Mouse (Mus musculus) CH12.LX (cell line): ENCODE measurements around the gene Gm17622. TPM values are rescaled to one million over a fixed set of nuclear protein-coding genes. Genes with fewer than 3 reads are reported as not detected.

Experiments used
- DNase-seq: peaks from one replicate; pipeline ENCODE4 v3.0.0-alpha.2; 2013; ENCODE audit errors: extremely low read depth
- H3K27ac ChIP-seq: 2 replicates; pipeline ENCODE4 v1.5.1; 2012; ENCODE audit warnings: low read depth, mild to moderate bottlenecking, control low read depth, moderate library complexity; ENCODE audit not compliant: insufficient read depth
- H3K27me3 ChIP-seq: replicated peaks from 2 replicates; pipeline ENCODE3; 2012; ENCODE audit warnings: inconsistent platforms
- H3K36me3 ChIP-seq, 2 experiments: replicated peaks in 1 of 2; 2 replicates each; pipeline versions ENCODE3 to v1.6.1; 2012; ENCODE audit warnings: inconsistent platforms in 1 of 2, low read length in 1 of 2, mild to moderate bottlenecking in 1 of 2, mixed read lengths in 1 of 2, moderate library complexity in 1 of 2; ENCODE audit not compliant: control insufficient read depth in 1 of 2, insufficient read depth in 1 of 2
- H3K4me1 ChIP-seq, 2 experiments: 2 replicates each; pipeline ENCODE4 v1.6.1; 2012; ENCODE audit warnings: inconsistent platforms in 1 of 2, moderate library complexity in 1 of 2; ENCODE audit not compliant: insufficient read depth in 2 of 2, control insufficient read depth in 1 of 2
- H3K4me2 ChIP-seq: 2 replicates; pipeline ENCODE4 v1.6.1; 2012; ENCODE audit warnings: low read depth, mild to moderate bottlenecking, control low read depth; ENCODE audit not compliant: poor library complexity, insufficient read depth, severe bottlenecking
- H3K4me3 ChIP-seq, 3 experiments: fragments of 150-350 bp in 1 of 3; sonication (generic) in 1 of 3; replicated peaks in 1 of 3; 2 replicates each; pipeline versions ENCODE3 to v1.5.1; 2011 to 2012; ENCODE audit warnings: low read depth in 2 of 3, low read length in 2 of 3, mild to moderate bottlenecking in 2 of 3, moderate library complexity in 2 of 3, control low read depth in 1 of 3, improper control_type of control experiment in 1 of 3, inconsistent platforms in 1 of 3, mixed read lengths in 1 of 3; ENCODE audit not compliant: poor library complexity in 1 of 3
- H3K79me2 ChIP-seq: replicated peaks from 2 replicates; pipeline ENCODE4 v1.6.1; 2012; ENCODE audit warnings: mild to moderate bottlenecking, moderate library complexity; ENCODE audit not compliant: control insufficient read depth, poor library complexity, insufficient read depth, severe bottlenecking; ENCODE audit errors: extremely low read depth
- H3K9ac ChIP-seq: 2 replicates; pipeline ENCODE4 v1.6.1; 2012; ENCODE audit warnings: low read depth, mild to moderate bottlenecking, control low read depth, moderate library complexity; ENCODE audit not compliant: insufficient read depth
- H3K9me3 ChIP-seq: replicated peaks from 2 replicates; pipeline ENCODE3; 2012; ENCODE audit warnings: low read length, inconsistent platforms, mixed read lengths
- BHLHE40 ChIP-seq: IDR thresholded peaks from 2 replicates; pipeline ENCODE4 v1.6.1; 2011; ENCODE audit warnings: mild to moderate bottlenecking, low read depth, low read length, improper control_type of control experiment
- CHD1 ChIP-seq: IDR thresholded peaks from 2 replicates; pipeline ENCODE4 v1.6.1; 2012; ENCODE audit warnings: low read depth, low read length, improper control_type of control experiment, inconsistent platforms
- CTCF ChIP-seq, 2 experiments: IDR thresholded peaks in 1 of 2; conservative IDR thresholded peaks in 1 of 2; 2 replicates each; pipeline ENCODE4 v1.5.1; 2011 to 2012; ENCODE audit warnings: low read depth in 2 of 2, low read length in 2 of 2, improper control_type of control experiment in 1 of 2, inconsistent platforms in 1 of 2, mild to moderate bottlenecking in 1 of 2, moderate library complexity in 1 of 2
- E2F4 ChIP-seq: IDR thresholded peaks from 2 replicates; pipeline ENCODE4 v1.6.1; 2011; ENCODE audit warnings: low read depth, low read length, improper control_type of control experiment; ENCODE audit not compliant: insufficient replicate concordance
- ELF1 ChIP-seq: IDR thresholded peaks from 2 replicates; pipeline ENCODE4 v1.6.1; 2014; ENCODE audit warnings: low read depth, mild to moderate bottlenecking, inconsistent platforms, low read length, improper control_type of control experiment
- EP300 ChIP-seq: IDR thresholded peaks from 2 replicates; pipeline ENCODE4 v1.6.1; 2011; ENCODE audit warnings: low read length, improper control_type of control experiment
- GABPA ChIP-seq: IDR thresholded peaks from 2 replicates; pipeline ENCODE4 v1.6.1; 2012; ENCODE audit warnings: low read depth, low read length, improper control_type of control experiment, inconsistent platforms; ENCODE audit not compliant: insufficient replicate concordance
- HCFC1 ChIP-seq: IDR thresholded peaks from 2 replicates; pipeline ENCODE4 v1.6.1; 2012; ENCODE audit warnings: low read depth, mild to moderate bottlenecking, inconsistent platforms, low read length, improper control_type of control experiment
- IRF4 ChIP-seq: IDR thresholded peaks from 2 replicates; pipeline ENCODE4 v1.6.1; 2014; ENCODE audit warnings: low read depth, mild to moderate bottlenecking, inconsistent platforms, low read length, improper control_type of control experiment
- JUN ChIP-seq: IDR thresholded peaks from 2 replicates; pipeline ENCODE4 v1.6.1; 2011; ENCODE audit warnings: low read depth, mild to moderate bottlenecking, low read length, improper control_type of control experiment, moderate library complexity; ENCODE audit not compliant: insufficient read depth
- JUND ChIP-seq: conservative IDR thresholded peaks from 2 replicates; pipeline ENCODE4 v1.6.1; 2011; ENCODE audit warnings: low read depth, low read length, improper control_type of control experiment
- MAFK ChIP-seq: IDR thresholded peaks from 2 replicates; pipeline ENCODE4 v1.6.1; 2011; ENCODE audit warnings: low read length, improper control_type of control experiment; ENCODE audit not compliant: insufficient replicate concordance
- MAX ChIP-seq: IDR thresholded peaks from 2 replicates; pipeline ENCODE4 v1.6.1; 2011; ENCODE audit warnings: low read length, improper control_type of control experiment
- MAZ ChIP-seq: IDR thresholded peaks from 2 replicates; pipeline ENCODE4 v1.6.1; 2012; ENCODE audit warnings: low read depth, mild to moderate bottlenecking, inconsistent platforms, low read length, improper control_type of control experiment, moderate library complexity
- MEF2A ChIP-seq: IDR thresholded peaks from 2 replicates; pipeline ENCODE4 v1.6.1; 2014; ENCODE audit warnings: low read depth, mild to moderate bottlenecking, inconsistent platforms, low read length, improper control_type of control experiment, borderline replicate concordance
- MXI1 ChIP-seq: IDR thresholded peaks from 2 replicates; pipeline ENCODE4 v1.6.1; 2011; ENCODE audit warnings: mild to moderate bottlenecking, low read depth, low read length, improper control_type of control experiment
- MYC ChIP-seq: IDR thresholded peaks from 2 replicates; pipeline ENCODE4 v1.6.1; 2011; ENCODE audit warnings: low read depth, mild to moderate bottlenecking, improper control_type of control experiment, low read length
- NRF1 ChIP-seq: IDR thresholded peaks from 2 replicates; pipeline ENCODE4 v1.6.1; 2014; ENCODE audit warnings: low read depth, mild to moderate bottlenecking, inconsistent platforms, low read length, improper control_type of control experiment, moderate library complexity
- PAX5 ChIP-seq: IDR thresholded peaks from 2 replicates; pipeline ENCODE4 v1.6.1; 2012; ENCODE audit warnings: low read length, inconsistent platforms, mixed read lengths
- POLR2A ChIP-seq: IDR thresholded peaks from 2 replicates; pipeline ENCODE4 v1.6.1; 2011; ENCODE audit warnings: low read depth, mild to moderate bottlenecking, improper control_type of control experiment, low read length
- RAD21 ChIP-seq: IDR thresholded peaks from 2 replicates; pipeline ENCODE4 v1.6.1; 2011; ENCODE audit warnings: low read depth, mild to moderate bottlenecking, low read length, improper control_type of control experiment, moderate library complexity
- SIN3A ChIP-seq: IDR thresholded peaks from 2 replicates; pipeline ENCODE4 v1.6.1; 2012; ENCODE audit warnings: low read length, improper control_type of control experiment, inconsistent platforms
- SMC3 ChIP-seq: IDR thresholded peaks from 2 replicates; pipeline ENCODE4 v1.6.1; 2011; ENCODE audit warnings: low read depth, low read length, improper control_type of control experiment
- TBP ChIP-seq: conservative IDR thresholded peaks from 2 replicates; pipeline ENCODE4 v1.6.1; 2011; ENCODE audit warnings: low read depth, low read length, improper control_type of control experiment
- TCF12 ChIP-seq: IDR thresholded peaks from 2 replicates; pipeline ENCODE4 v1.6.1; 2014; ENCODE audit warnings: low read depth, mild to moderate bottlenecking, inconsistent platforms, low read length, improper control_type of control experiment
- USF1 ChIP-seq: IDR thresholded peaks from 2 replicates; pipeline ENCODE4 v1.6.1; 2014; ENCODE audit warnings: low read depth, mild to moderate bottlenecking, inconsistent platforms, low read length, improper control_type of control experiment
- USF2 ChIP-seq: conservative IDR thresholded peaks from 2 replicates; pipeline ENCODE4 v1.6.1; 2011; ENCODE audit warnings: low read depth, low read length, improper control_type of control experiment
- ZC3H11A ChIP-seq: IDR thresholded peaks from 2 replicates; pipeline ENCODE4 v1.6.1; 2012; ENCODE audit warnings: low read depth, mild to moderate bottlenecking, inconsistent platforms, low read length, improper control_type of control experiment
- ZKSCAN1 ChIP-seq: IDR thresholded peaks from 2 replicates; pipeline ENCODE4 v1.6.1; 2012; ENCODE audit warnings: low read depth, inconsistent platforms, low read length, improper control_type of control experiment, borderline replicate concordance
- ZMIZ1 ChIP-seq: IDR thresholded peaks from 2 replicates; pipeline ENCODE4 v1.6.1; 2012; ENCODE audit warnings: low read depth, mild to moderate bottlenecking, inconsistent platforms, low read length, improper control_type of control experiment
- ZNF384 ChIP-seq: IDR thresholded peaks from 2 replicates; pipeline ENCODE4 v1.6.1; 2012; ENCODE audit warnings: low read depth, low read length, improper control_type of control experiment, inconsistent platforms
- dilution Hi-C: fragments of 300-500 bp; cut with MboI; formaldehyde crosslinking; loops from 2 replicates; pipeline ENCODE4 v1.14.3; 2020; ENCODE audit warnings: low sequenced_read_pairs; ENCODE audit not compliant: extremely low pct_unique_long_range_greater_than_20kb, extremely low pct_ligation_motif_present
- in situ Hi-C: fragments of 300-500 bp; cut with MboI; formaldehyde crosslinking; loops from 3 replicates; pipeline ENCODE4 v1.14.3; 2019; ENCODE audit warnings: low sequenced_read_pairs, low pct_ligation_motif_present, low pct_unique_long_range_greater_than_20kb, mixed read lengths
- polyA plus RNA-seq: library from polyadenylated mRNA; unstranded; fragments of >175 nt; gene quantifications from 2 replicates; pipeline ENCODE4 v1.2.1, GENCODE M21; 2012; ENCODE audit warnings: low read depth; ENCODE audit not compliant: insufficient read length
- total RNA-seq, 2 experiments: library from RNA; depleted of rRNA; stranded (reverse); fragments of 300-350 nt in 1 of 2; fragments of >200 nt in 1 of 2; gene quantifications; 2 replicates each; pipeline ENCODE4 v1.2.3; 2012 to 2014

Gene Gm17622
- total and polyA plus RNA-seq, 3 experiments, result not detected

DNA sequence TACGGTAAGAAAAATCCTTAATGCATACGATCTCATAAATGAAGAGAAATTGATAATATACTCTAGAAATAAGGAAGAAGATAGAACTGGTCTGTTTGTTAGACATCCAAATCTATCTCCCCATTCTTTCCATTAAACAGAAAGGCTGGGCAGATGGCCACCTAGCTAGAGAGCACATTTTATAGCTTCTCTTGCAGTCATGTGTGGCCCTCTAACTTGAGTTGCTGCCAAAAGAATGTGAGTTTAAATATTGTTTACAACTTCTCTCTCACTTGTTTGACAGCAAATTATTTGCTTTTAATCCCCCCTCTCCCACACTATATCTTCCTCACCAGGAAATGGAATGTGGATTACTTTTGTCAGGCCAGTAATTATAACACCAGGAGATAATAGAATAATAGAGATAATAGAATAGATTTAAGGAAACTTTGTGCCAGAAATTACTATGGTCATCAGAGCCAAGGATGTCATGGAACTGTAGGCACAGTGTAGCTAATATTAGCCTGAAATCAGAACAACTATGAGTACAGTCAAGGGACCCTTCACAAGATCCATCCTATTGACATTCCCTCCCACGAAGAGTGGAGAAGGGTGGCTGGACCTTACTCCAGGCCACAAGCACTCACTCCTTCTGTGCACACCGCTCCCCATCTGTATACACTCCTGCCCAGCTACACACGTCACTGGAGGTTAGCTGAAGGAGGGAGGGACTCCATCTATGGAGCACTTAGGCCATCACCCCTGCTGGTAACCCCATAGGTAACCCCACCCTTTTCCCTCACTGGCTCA, 23.8 kb downstream of the Gm17622 start:
- H3K27ac ChIP-seq, result no peak overlapping the region
- H3K4me3 ChIP-seq, result no peak overlapping the region
- no peak for TF ChIP-seq ELF1
- TF ChIP-seq CHD1, result no peak
- TF ChIP-seq ZKSCAN1, result no peak
- TF ChIP-seq USF1, result no peak
- no peak for TF ChIP-seq BHLHE40
- no peak for TF ChIP-seq ZC3H11A
- no peak for TF ChIP-seq MXI1
- no peak for TF ChIP-seq SMC3
- no peak for TF ChIP-seq RAD21
- TF ChIP-seq TCF12, result no peak
- no peak for TF ChIP-seq ZMIZ1
- no peak for TF ChIP-seq SIN3A
- TF ChIP-seq E2F4, result no peak
- TF ChIP-seq NRF1, result no peak
- no peak for TF ChIP-seq MYC
- TF ChIP-seq JUND, result no peak
- TF ChIP-seq USF2, result no peak
- TF ChIP-seq, all 38 proteins: peak for 0
- no peaks in the 10 kb centered on the region for H3K79me2 ChIP-seq
- no peaks in the 10 kb centered on the region for H3K9me3 ChIP-seq
- H3K9ac ChIP-seq, result no peak overlapping the region
- DNase-seq, result no peak
- peaks cover 28 to 56% of the 10 kb centered on the region in 2 experiments for H3K36me3 ChIP-seq
- H3K27me3 ChIP-seq, result no peaks in the 10 kb centered on the region
- no peak overlapping the region for H3K4me2 ChIP-seq
- dilution Hi-C loops (no loop called here), in situ Hi-C loops (no loop called here)
- peaks cover 13 to 40% of the 10 kb centered on the region in 2 experiments for H3K4me1 ChIP-seq

DNA sequence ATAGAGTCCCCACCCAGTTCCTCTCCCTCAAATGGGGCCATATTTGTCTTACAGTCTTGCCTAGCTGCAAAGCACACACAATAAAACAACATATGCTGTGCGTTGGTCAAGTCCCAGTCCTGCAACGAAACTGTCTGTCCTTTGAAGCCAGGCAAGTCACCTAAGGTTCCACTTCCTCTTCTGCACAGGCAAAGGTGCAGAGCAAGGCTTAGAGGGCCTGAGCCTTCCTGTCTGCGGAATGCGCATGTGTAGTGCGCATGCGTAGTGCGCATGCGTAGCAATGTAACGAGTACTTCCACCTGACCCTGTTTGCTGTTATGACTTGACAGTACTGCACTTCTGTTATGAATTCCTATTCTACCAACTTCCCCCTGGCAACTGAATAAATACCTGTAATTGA, 25.7 kb downstream of the Gm17622 start:
- H3K36me3 ChIP-seq, result peaks cover 28 to 56% of the 10 kb centered on the region in 2 experiments
- no peaks in the 10 kb centered on the region for H3K9me3 ChIP-seq
- dilution Hi-C loops, result no loop called here
- H3K4me2 ChIP-seq, result no peak overlapping the region
- H3K4me1 ChIP-seq, result peaks cover 8 to 29% of the 10 kb centered on the region in 2 experiments
- peak; percentile 42 for DNase-seq
- no peak overlapping the region for H3K4me3 ChIP-seq
- no peak overlapping the region for H3K9ac ChIP-seq
- no peaks in the 10 kb centered on the region for H3K27me3 ChIP-seq
- TF ChIP-seq RAD21 (no peak), ZNF384 (no peak), PAX5 (no peak), POLR2A (no peak), GABPA (no peak), IRF4 (peak; percentile 82), CTCF (conservative IDR thresholded peaks at IDR 0.05 in 1 of 2, IDR thresholded peaks at IDR 0.05 in 1 of 2; ENCODE audit: low read depth in 2 of 2, low read length in 2 of 2) (no peak), MAX (no peak), EP300 (peak; percentile 46), NRF1 (peak; percentile 94), MYC (0 out of 2 replicates have a peak, but pooled peaks have one; percentile 33), HCFC1 (peak; percentile 43), JUN (peak; percentile 17; the same call in 1 of the 2 replicates), MEF2A (no peak), BHLHE40 (peak; percentile 59), MAZ (no peak), ZC3H11A (no peak), TCF12 (peak; percentile 29; the same call in 1 of the 2 replicates), ELF1 (peak; percentile 69; the same call in 1 of the 2 replicates), MAFK (no peak), ZMIZ1 (no peak), TBP (no peak), E2F4 (no peak)
- TF ChIP-seq, all 38 proteins: peak for 9
- Histone ChIP-seq H3K27ac (peak overlapping the region; percentile 35; the same call in 1 of the 2 replicates), H3K79me2 (no peaks in the 10 kb centered on the region)
- in situ Hi-C loops, result no loop called here
